Mouse (Mus musculus): ENCODE data around the gene Satb2. TPM values are rescaled to one million over a fixed set of nuclear protein-coding genes. Genes with fewer than 3 reads are reported as not detected.
"Not testable (repeated sequence)": the region's sequence is repeated elsewhere in the genome, so short reads cannot be mapped to it uniquely, and the experiment has no call there.

Gene Satb2
- polyA plus RNA-seq, 1 experiment from 2014 or later = 1.2 TPM

- ATAC-seq (ENCODE audit: low FRiP score) (no peak), DNase-seq (ENCODE audit: low spot score, missing footprints) (no peak)
- Histone ChIP-seq H3K27me3 (ENCODE audit: control insufficient read depth, insufficient read depth, low read length) (no peaks in the 10 kb centered on the region), H3K4me2 (no peak overlapping the region), H3K4me3 (ENCODE audit: low read depth, low read length) (no peak overlapping the region), H3K9me3 (ENCODE audit: control insufficient read depth, low read length) (no peaks in the 10 kb centered on the region), H3K9ac (ENCODE audit: low read length) (no peak overlapping the region), H3K36me3 (ENCODE audit: control insufficient read depth, insufficient read depth, low read length) (no peaks in the 10 kb centered on the region), H3K27ac (ENCODE audit: low read depth, low read length) (no peak overlapping the region), H3K4me1 (ENCODE audit: control insufficient read depth, insufficient read depth, low read length) (no peaks in the 10 kb centered on the region)
- 97% methylated on average over 3 of the region's 3 CpGs for WGBS
These were observed 167.0 kb downstream of the Satb2 start for GRCm38 (mm10) chr1:56811486-56811885.

DNA sequence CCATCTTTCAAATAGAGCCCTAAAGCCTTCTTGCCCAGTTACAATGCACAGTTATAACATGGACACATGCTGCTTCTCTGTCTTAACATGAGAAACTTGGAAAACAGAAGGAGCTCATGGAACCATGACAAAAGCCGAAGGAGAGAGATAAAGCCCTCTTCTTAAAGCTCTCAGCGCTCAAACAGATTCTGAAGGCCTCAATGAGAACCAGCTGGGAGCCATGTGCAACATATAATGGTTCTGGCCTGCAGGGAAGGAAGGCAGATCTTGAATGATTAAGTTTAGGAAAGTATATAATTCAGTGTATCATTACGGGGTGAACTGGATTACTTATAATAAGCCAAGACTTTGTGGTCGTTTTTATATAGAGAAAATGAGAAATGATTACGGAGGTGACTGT, 172.4 kb downstream of the Satb2 start:
- no peak overlapping the region for H3K27ac ChIP-seq (ENCODE audit: low read depth, low read length)
- DNase-seq (ENCODE audit: low spot score, missing footprints) (no peak), ATAC-seq (ENCODE audit: low FRiP score) (no peak)
- H3K27me3 ChIP-seq (ENCODE audit: control insufficient read depth, insufficient read depth, low read length) = no peaks in the 10 kb centered on the region
- no peaks in the 10 kb centered on the region for H3K9me3 ChIP-seq (ENCODE audit: control insufficient read depth, low read length)
- no peak overlapping the region for H3K4me3 ChIP-seq (ENCODE audit: low read depth, low read length)
- H3K36me3 ChIP-seq (ENCODE audit: control insufficient read depth, insufficient read depth, low read length) = no peaks in the 10 kb centered on the region
- H3K4me2 ChIP-seq = no peak overlapping the region
- H3K4me1 ChIP-seq (ENCODE audit: control insufficient read depth, insufficient read depth, low read length) = no peaks in the 10 kb centered on the region
- 83% methylated on average over 5 of the region's 5 CpGs for WGBS
- H3K9ac ChIP-seq (ENCODE audit: low read length) = no peak overlapping the region

DNA sequence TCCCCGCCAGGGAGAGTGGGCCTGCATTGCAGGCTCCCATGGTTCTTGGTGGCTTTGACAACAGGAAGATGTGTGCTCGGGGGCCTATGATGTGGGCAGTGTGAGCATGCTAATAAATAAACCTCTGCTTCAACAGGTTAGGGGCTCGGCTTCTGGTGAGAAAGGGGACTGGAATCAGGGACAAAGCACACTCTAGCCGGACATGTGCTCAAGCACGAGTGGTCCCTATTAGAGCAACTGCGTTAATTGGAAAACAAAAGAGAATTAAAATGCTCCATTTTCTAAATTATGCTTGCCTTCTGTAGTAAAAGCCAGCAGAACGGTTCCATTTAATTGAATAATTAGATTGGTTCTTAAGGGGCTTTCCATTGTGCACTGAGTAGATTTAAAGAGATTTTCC, 177.8 kb downstream of the Satb2 start:
- Histone ChIP-seq H3K9me3 (ENCODE audit: control insufficient read depth, low read length) (no peaks in the 10 kb centered on the region), H3K4me1 (ENCODE audit: control insufficient read depth, insufficient read depth, low read length) (no peaks in the 10 kb centered on the region), H3K4me2 (no peak overlapping the region), H3K27me3 (ENCODE audit: control insufficient read depth, insufficient read depth, low read length) (no peaks in the 10 kb centered on the region), H3K4me3 (ENCODE audit: low read depth, low read length) (no peak overlapping the region), H3K36me3 (ENCODE audit: control insufficient read depth, insufficient read depth, low read length) (peaks cover 2% of the 10 kb centered on the region; the same call in 1 of the 2 replicates), H3K9ac (ENCODE audit: low read length) (no peak overlapping the region), H3K27ac (ENCODE audit: low read depth, low read length) (no peak overlapping the region)
- WGBS = 77% methylated on average over 7 of the region's 7 CpGs
- DNase-seq (ENCODE audit: low spot score, missing footprints) (no peak), ATAC-seq (ENCODE audit: low FRiP score) (no peak)

DNA sequence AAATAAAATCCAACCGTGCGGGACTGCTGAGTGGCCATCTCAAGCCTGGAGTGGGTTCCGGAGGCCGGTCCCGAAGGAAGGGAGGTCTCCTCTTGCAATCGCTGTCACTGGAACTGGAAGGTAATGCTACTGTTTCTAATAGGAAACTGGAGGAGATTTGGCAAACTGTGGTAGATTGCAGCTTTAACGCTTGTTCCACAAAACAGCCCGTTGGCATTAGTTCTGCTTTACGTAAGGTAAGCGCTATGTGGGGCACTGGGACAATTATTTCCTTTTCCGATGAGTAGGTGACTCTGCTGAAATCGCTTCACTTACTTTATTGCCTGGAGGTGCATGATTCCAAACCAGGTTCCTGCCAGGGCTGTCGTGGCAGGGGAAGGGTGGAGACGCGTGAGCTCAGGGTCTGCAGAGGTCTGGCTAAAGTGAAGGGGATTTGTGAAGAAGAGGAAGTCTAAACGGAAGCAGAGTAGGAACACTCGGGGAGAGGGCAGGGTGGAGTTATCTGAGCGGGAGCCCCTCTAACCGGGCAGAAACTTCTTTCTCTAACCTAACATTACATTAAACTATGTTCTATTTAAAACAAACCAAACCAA, 183.3 kb downstream of the Satb2 start:
- Histone ChIP-seq H3K4me2 (no peak overlapping the region), H3K9me3 (ENCODE audit: control insufficient read depth, low read length) (no peaks in the 10 kb centered on the region), H3K27ac (ENCODE audit: low read depth, low read length) (no peak overlapping the region), H3K27me3 (ENCODE audit: control insufficient read depth, insufficient read depth, low read length) (no peaks in the 10 kb centered on the region), H3K9ac (ENCODE audit: low read length) (no peak overlapping the region), H3K4me3 (ENCODE audit: low read depth, low read length) (no peak overlapping the region), H3K4me1 (ENCODE audit: control insufficient read depth, insufficient read depth, low read length) (no peaks in the 10 kb centered on the region), H3K36me3 (ENCODE audit: control insufficient read depth, insufficient read depth, low read length) (peaks cover 2% of the 10 kb centered on the region; the same call in 1 of the 2 replicates)
- 84% methylated on average over 19 of the region's 19 CpGs for WGBS
- DNase-seq (ENCODE audit: low spot score, missing footprints) (no peak), ATAC-seq (ENCODE audit: low FRiP score) (no peak)

DNA sequence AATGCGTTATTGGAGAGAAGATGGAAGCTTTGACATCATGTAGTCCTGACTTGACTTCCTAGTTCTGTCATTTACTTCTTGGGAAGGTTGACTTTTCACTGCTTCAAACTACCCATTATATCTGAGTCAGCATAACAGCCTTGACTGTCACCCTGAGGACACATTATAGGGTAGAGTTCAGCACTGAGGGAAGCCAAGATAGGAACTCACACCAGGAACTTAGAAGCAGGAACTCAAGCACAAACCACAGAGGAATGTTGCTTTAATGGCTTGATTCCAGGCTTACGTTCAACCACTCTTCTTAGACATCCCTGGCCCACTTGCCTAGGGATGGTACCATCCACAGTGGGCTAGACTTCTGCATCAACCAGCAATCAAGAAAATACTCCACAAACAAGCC, 188.8 kb downstream of the Satb2 start:
- Histone ChIP-seq H3K9ac (ENCODE audit: low read length) (no peak overlapping the region), H3K27ac (ENCODE audit: low read depth, low read length) (no peak overlapping the region), H3K4me1 (ENCODE audit: control insufficient read depth, insufficient read depth, low read length) (no peaks in the 10 kb centered on the region), H3K9me3 (ENCODE audit: control insufficient read depth, low read length) (no peaks in the 10 kb centered on the region), H3K4me2 (no peak overlapping the region), H3K36me3 (ENCODE audit: control insufficient read depth, insufficient read depth, low read length) (no peaks in the 10 kb centered on the region), H3K27me3 (ENCODE audit: control insufficient read depth, insufficient read depth, low read length) (no peaks in the 10 kb centered on the region), H3K4me3 (ENCODE audit: low read depth, low read length) (no peak overlapping the region)
- no peak for ATAC-seq (ENCODE audit: low FRiP score)
- 89% methylated on average over 2 of the region's 2 CpGs for WGBS
- DNase-seq (ENCODE audit: low spot score, missing footprints) = no peak

GRCm38 (mm10) chr1:56782139-56782538, 196.3 kb downstream of the Satb2 start:
- peak; percentile 70; the same call in 1 of the 2 replicates for ATAC-seq (ENCODE audit: low FRiP score)
- H3K9ac ChIP-seq (ENCODE audit: low read length) = not testable (repeated sequence)

DNA sequence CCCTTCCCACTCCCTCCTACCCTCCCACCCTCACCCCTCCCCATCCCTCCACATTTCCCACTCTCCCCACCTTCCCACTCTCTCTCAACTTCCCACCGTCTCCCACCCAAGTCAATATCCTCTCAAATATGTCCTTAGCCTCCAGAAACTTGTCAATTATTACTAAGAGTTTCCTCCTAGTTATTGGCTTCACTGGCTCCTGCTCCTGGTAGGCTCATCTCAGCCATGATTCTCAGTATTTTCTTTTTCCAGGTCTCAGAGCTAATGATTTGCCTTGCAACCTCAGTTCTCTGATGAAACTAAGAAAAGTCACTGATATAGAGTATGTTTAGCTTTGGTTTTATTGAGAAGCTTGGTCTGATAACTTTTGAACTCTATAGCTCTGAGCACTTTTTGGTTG, 214.2 kb downstream of the Satb2 start:
- 95% methylated on average over 1 of the region's 1 CpGs for WGBS
- Histone ChIP-seq H3K36me3 (ENCODE audit: control insufficient read depth, insufficient read depth, low read length) (no peaks in the 10 kb centered on the region), H3K27ac (ENCODE audit: low read depth, low read length) (no peak overlapping the region), H3K4me3 (ENCODE audit: low read depth, low read length) (no peak overlapping the region), H3K4me1 (ENCODE audit: control insufficient read depth, insufficient read depth, low read length) (no peaks in the 10 kb centered on the region), H3K9ac (ENCODE audit: low read length) (no peak overlapping the region), H3K4me2 (no peak overlapping the region), H3K9me3 (ENCODE audit: control insufficient read depth, low read length) (no peaks in the 10 kb centered on the region), H3K27me3 (ENCODE audit: control insufficient read depth, insufficient read depth, low read length) (no peaks in the 10 kb centered on the region)
- DNase-seq (ENCODE audit: low spot score, missing footprints) (no peak), ATAC-seq (ENCODE audit: low FRiP score) (no peak)

More at GRCm38 (mm10) chr1:56782139-56782538, 196.3 kb downstream of the Satb2 start:
- not testable (repeated sequence) for H3K4me3 ChIP-seq (ENCODE audit: low read depth, low read length); DNase-seq (ENCODE audit: low spot score, missing footprints); H3K36me3 ChIP-seq (ENCODE audit: control insufficient read depth, insufficient read depth, low read length); H3K4me1 ChIP-seq (ENCODE audit: control insufficient read depth, insufficient read depth, low read length); H3K27ac ChIP-seq (ENCODE audit: low read depth, low read length); H3K27me3 ChIP-seq (ENCODE audit: control insufficient read depth, insufficient read depth, low read length); H3K9me3 ChIP-seq (ENCODE audit: control insufficient read depth, low read length); H3K4me2 ChIP-seq
- 94% methylated on average over 13 of the region's 13 CpGs for WGBS

GRCm38 (mm10) chr1:56761512-56761911, 216.9 kb downstream of the Satb2 start:
- ATAC-seq (ENCODE audit: low FRiP score) = no peak
- no peaks in the 10 kb centered on the region for H3K9me3 ChIP-seq (ENCODE audit: control insufficient read depth, low read length)
- H3K36me3 ChIP-seq (ENCODE audit: control insufficient read depth, insufficient read depth, low read length) = no peaks in the 10 kb centered on the region
- H3K9ac ChIP-seq (ENCODE audit: low read length) = no peak overlapping the region
- H3K4me1 ChIP-seq (ENCODE audit: control insufficient read depth, insufficient read depth, low read length) = no peaks in the 10 kb centered on the region
- H3K4me3 ChIP-seq (ENCODE audit: low read depth, low read length) = no peak overlapping the region
- WGBS = 90% methylated on average over 1 of the region's 1 CpGs
- DNase-seq (ENCODE audit: low spot score, missing footprints) = no peak
- H3K4me2 ChIP-seq = no peak overlapping the region
- no peak overlapping the region for H3K27ac ChIP-seq (ENCODE audit: low read depth, low read length)
- no peaks in the 10 kb centered on the region for H3K27me3 ChIP-seq (ENCODE audit: control insufficient read depth, insufficient read depth, low read length)

- H3K4me3 ChIP-seq (ENCODE audit: low read depth, low read length) = no peak overlapping the region
- no peaks in the 10 kb centered on the region for H3K36me3 ChIP-seq (ENCODE audit: control insufficient read depth, insufficient read depth, low read length)
- no peaks in the 10 kb centered on the region for H3K4me1 ChIP-seq (ENCODE audit: control insufficient read depth, insufficient read depth, low read length)
- no peaks in the 10 kb centered on the region for H3K9me3 ChIP-seq (ENCODE audit: control insufficient read depth, low read length)
- no peak for DNase-seq (ENCODE audit: low spot score, missing footprints)
- H3K4me2 ChIP-seq = no peak overlapping the region
- H3K9ac ChIP-seq (ENCODE audit: low read length) = no peak overlapping the region
- no peak overlapping the region for H3K27ac ChIP-seq (ENCODE audit: low read depth, low read length)
- no peaks in the 10 kb centered on the region for H3K27me3 ChIP-seq (ENCODE audit: control insufficient read depth, insufficient read depth, low read length)
- ATAC-seq (ENCODE audit: low FRiP score) = no peak
- WGBS = 64% methylated on average over 1 of the region's 1 CpGs
These were observed 225.2 kb downstream of the Satb2 start for GRCm38 (mm10) chr1:56753283-56753682.

Data from midbrain, embryonic 11.5 days (tissue).